ENCODE assay signal across 8 mouse cellular contexts in genomic region chr8:85555181-85556145, GRCm38 (mm10). TPM values are rescaled to one million over a fixed set of nuclear protein-coding genes. Genes with fewer than 3 reads are reported as not detected.
DNase-seq lines count a peak whose midpoint lies in the region; ATAC-seq and TF ChIP-seq lines count a peak whose summit lies in the region.

TSS of gene Dnaja2 (minus strand) at chr8:85555344.

- intact Hi-C loops in heart, postnatal 36 days (cut with DNase I), result loop anchor here (10.0 kb wide), 1 partner anchor 1189 kb away; the partner anchor contains the start of genes Gm10638 and Siah1a

- peak within 1 kb of the TSS; percentile 77 for H3K9ac ChIP-seq in forebrain, embryonic 16.5 days (replicated peaks; ENCODE audit: low read depth, low read length)
- H3K9ac ChIP-seq in lung, embryonic 14.5 days, result peak within 1 kb of the TSS; percentile 91

- peak within 1 kb of the TSS; percentile 84 for H3K27ac ChIP-seq in forebrain, embryonic 16.5 days (ENCODE audit: low read length)
- H3K27ac ChIP-seq in layer of hippocampus, adult 2 months, result peak within 1 kb of the TSS; percentile 93
- H3K27ac ChIP-seq in lung, embryonic 14.5 days (ENCODE audit: low read depth), result peak within 1 kb of the TSS; percentile 93
- peak within 1 kb of the TSS; percentile 78 for H3K27ac ChIP-seq in olfactory bulb, adult 2 months (ENCODE audit: insufficient read depth, low read depth, low read length)

- H3K4me3 ChIP-seq in G1E (ENCODE audit: low read depth, low read length), result peak within 1 kb of the TSS; percentile 93
- H3K4me3 ChIP-seq in forebrain, embryonic 16.5 days (replicated peaks; ENCODE audit: low read length), result peak within 1 kb of the TSS; percentile 86
- peak within 1 kb of the TSS; percentile 92 for H3K4me3 ChIP-seq in layer of hippocampus, adult 2 months
- H3K4me3 ChIP-seq in lung, embryonic 14.5 days (ENCODE audit: low read depth, low read length), result peak within 1 kb of the TSS; percentile 90
- H3K4me3 ChIP-seq in olfactory bulb, adult 2 months (ENCODE audit: insufficient read depth, low read depth, low read length), result peak within 1 kb of the TSS; percentile 98

- peaks cover 60% of the 10 kb centered on the region for H3K4me1 ChIP-seq in G1E (ENCODE audit: insufficient read depth, low read depth, low read length)
- peaks cover 8% of the 10 kb centered on the region for H3K4me1 ChIP-seq in forebrain, embryonic 16.5 days (replicated peaks; ENCODE audit: control insufficient read depth, insufficient read depth, low read length)
- no peaks in the 10 kb centered on the region for H3K4me1 ChIP-seq in lung, embryonic 14.5 days (ENCODE audit: insufficient read depth)
- H3K4me1 ChIP-seq in olfactory bulb, adult 2 months (ENCODE audit: control insufficient read depth, insufficient read depth, low read length), result no peaks in the 10 kb centered on the region

- 1% methylated on average over 74 of the region's 77 CpGs for WGBS in forebrain, embryonic 16.5 days
- WGBS in lung, embryonic 14.5 days, result under 1% methylated on average over 75 of the region's 77 CpGs
- WGBS in olfactory bulb, adult 2 months, result under 1% methylated on average over 77 of the region's 77 CpGs

- ATAC-seq in G1E (ENCODE audit: extremely low read depth, insufficient number of reproducible peaks, low FRiP score, poor library complexity, severe bottlenecking), result peak; percentile 54; the same call in 1 of the 2 replicates
- peak; percentile 94 for ATAC-seq in forebrain, embryonic 16.5 days
- ATAC-seq in lung, embryonic 14.5 days (ENCODE audit: insufficient read depth), result peak; percentile 95

- H3K36me3 ChIP-seq in G1E (replicated peaks), result peaks cover 30% of the 10 kb centered on the region
- H3K36me3 ChIP-seq in forebrain, embryonic 16.5 days (ENCODE audit: control insufficient read depth, insufficient read depth), result peaks cover 11% of the 10 kb centered on the region
- peaks cover 25% of the 10 kb centered on the region for H3K36me3 ChIP-seq in lung, embryonic 14.5 days (ENCODE audit: insufficient read depth)

- DNase-seq in G1E (ENCODE audit: low spot score), result peak; percentile 74
- peak; percentile 87 for DNase-seq in cerebellum, adult 11-12 months
- peak; percentile 95 to 96 for DNase-seq in heart, postnatal 36 days
- peak; percentile 84 to 91 for DNase-seq in layer of hippocampus, adult 2 months (ENCODE audit: low spot score in 2 of 2)
- DNase-seq in lung, embryonic 14.5 days, result peak; percentile 94
- DNase-seq in thymus, postnatal 10 days (ENCODE audit: low spot score in 2 of 2), result peak; percentile 90 to 95

- no peaks in the 10 kb centered on the region for H3K9me3 ChIP-seq in G1E (replicated peaks)
- no peaks in the 10 kb centered on the region for H3K9me3 ChIP-seq in forebrain, embryonic 16.5 days (ENCODE audit: control insufficient read depth, low read length)
- no peaks in the 10 kb centered on the region for H3K9me3 ChIP-seq in lung, embryonic 14.5 days (ENCODE audit: low read depth, low read length)

- H3K27me3 ChIP-seq in G1E (ENCODE audit: insufficient read depth, low read length), result no peaks in the 10 kb centered on the region
- H3K27me3 ChIP-seq in forebrain, embryonic 16.5 days (replicated peaks; ENCODE audit: control insufficient read depth, insufficient read depth, low read length), result no peaks in the 10 kb centered on the region
- H3K27me3 ChIP-seq in lung, embryonic 14.5 days (ENCODE audit: insufficient read depth, low read length), result no peaks in the 10 kb centered on the region

- no peak for TF ChIP-seq CTCF in G1E (IDR thresholded peaks at IDR 0.05; ENCODE audit: low read depth, low read length)
- TF ChIP-seq CTCF in layer of hippocampus, adult 2 months (conservative IDR thresholded peaks at IDR 0.05), result no peak
- TF ChIP-seq CTCF in lung, embryonic 14.5 days (IDR thresholded peaks at IDR 0.05; ENCODE audit: low read depth), result no peak
- TF ChIP-seq CTCF in olfactory bulb, adult 2 months (IDR thresholded peaks at IDR 0.05; ENCODE audit: insufficient read depth, low read depth, low read length), result no peak

- H3K4me2 ChIP-seq in forebrain, embryonic 16.5 days (ENCODE audit: low read length), result peak within 1 kb of the TSS; percentile 89
- H3K4me2 ChIP-seq in lung, embryonic 14.5 days, result peak within 1 kb of the TSS; percentile 95

- peak; percentile 92 for TF ChIP-seq POLR2A in olfactory bulb, adult 2 months (IDR thresholded peaks at IDR 0.05; ENCODE audit: insufficient read depth, low read depth, low read length)

RNA-seq across cellular contexts. Expression of gene Dnaja2, which starts in this region (rescaled TPM):
- total RNA-seq in G1E (2014; fragmentation: Nextera tagmentation) (81.1 and 106 TPM in 2 replicates), G1E (2017) (98.8 and 105 TPM in 2 replicates)
- 127 and 137 TPM in 2 replicates for polyA plus RNA-seq in G1E (2012)
- 169 and 193 TPM in 2 replicates for polyA plus RNA-seq in forebrain, embryonic 16.5 days (2015; fragmentation: Nextera tagmentation; extraction: Ambion mirVana)
- 100 to 1,000 TPM; 256 to 272 TPM for total RNA-seq in heart, postnatal 36 days (2021)
- 100 to 1,000 TPM; 193 to 201 TPM for total RNA-seq in layer of hippocampus, adult 2 months (2021)
- polyA plus RNA-seq in lung, embryonic 14.5 days (2014; fragmentation: Nextera tagmentation; extraction: Ambion mirVana), result 163 and 169 TPM in 2 replicates
- 104 TPM in 1 of 2 replicates, not detected in the other for polyA plus RNA-seq in olfactory bulb, adult 2 months (2012; ENCODE audit: insufficient read depth, insufficient read length, low replicate concordance, missing spikeins)

Comparison
In these comparisons a context has a peak if more than half of its experiments do, and no peak if none do; other contexts are left out.
1. Peak in every context shown above with its lines: DNase-seq, ATAC-seq, H3K4me3 ChIP-seq and H3K27ac ChIP-seq.